Mouse (Mus musculus): ENCODE measurements at regions not wholly inside any gene's neighbourhood (a gene's known extent, or its start where the extent isn't known, plus 50 kb on each side); places are given as distances from the start of the nearest gene placed in this dataset.

- TF ChIP-seq CTCF (IDR thresholded peaks at IDR 0.05) (no peak), EP300 (IDR thresholded peaks at IDR 0.05) (no peak)
Measured at GRCm38 (mm10) chr14:99586029-99586428, 287.5 kb downstream of the Klf5 start.

Data from lung, postnatal 0 days (tissue).